Mouse (Mus musculus) midbrain, embryonic 11.5 days (tissue): ENCODE results near the gene Abcc3. TPM values are rescaled to one million over a fixed set of nuclear protein-coding genes. Genes with fewer than 3 reads are reported as not detected.

Experiments used
- ATAC-seq: fragments of 200-750 bp; cut with Nextera tagmentation; 2 replicates; pipeline ENCODE4 v1.8.0; 2017; ENCODE audit warnings: moderate TSS enrichment, moderate library complexity; ENCODE audit not compliant: low FRiP score
- DNase-seq: peaks from one replicate; pipeline ENCODE4 v3.0.0; 2015; ENCODE audit warnings: low spot score; ENCODE audit errors: missing footprints
- H3K27ac ChIP-seq: fragments of 300-500 bp; sonication (generic); 2 replicates; pipeline ENCODE4 v1.5.1; 2014; ENCODE audit warnings: low read depth, low read length
- H3K27me3 ChIP-seq: fragments of 300-500 bp; sonication (generic); 2 replicates; pipeline ENCODE4 v1.6.1; 2014; ENCODE audit warnings: mild to moderate bottlenecking, low read length, moderate library complexity, mixed read lengths; ENCODE audit not compliant: control insufficient read depth, insufficient read depth
- H3K36me3 ChIP-seq: fragments of 300-500 bp; sonication (generic); 2 replicates; pipeline ENCODE4 v1.6.1; 2014; ENCODE audit warnings: mild to moderate bottlenecking, low read length, moderate library complexity, mixed read lengths; ENCODE audit not compliant: control insufficient read depth, insufficient read depth
- H3K4me1 ChIP-seq: fragments of 300-500 bp; sonication (generic); 2 replicates; pipeline ENCODE4 v1.6.1; 2014; ENCODE audit warnings: low read length; ENCODE audit not compliant: control insufficient read depth, insufficient read depth
- H3K4me2 ChIP-seq: fragments of 300-500 bp; sonication (generic); 2 replicates; pipeline ENCODE4 v1.6.1; 2014; ENCODE audit warnings: mild to moderate bottlenecking, moderate library complexity
- H3K4me3 ChIP-seq: fragments of 300-500 bp; sonication (generic); 2 replicates; pipeline ENCODE4 v1.5.1; 2014; ENCODE audit warnings: low read depth, low read length
- H3K9ac ChIP-seq: fragments of 300-500 bp; sonication (generic); 2 replicates; pipeline ENCODE4 v1.6.1; 2014; ENCODE audit warnings: low read length
- H3K9me3 ChIP-seq: fragments of 300-500 bp; sonication (generic); 2 replicates; pipeline ENCODE4 v1.6.1; 2016; ENCODE audit warnings: low read length; ENCODE audit not compliant: control insufficient read depth
- WGBS: fragments of 180-500 bp; shearing (Covaris S2); extraction: QIAGEN DNeasy Blood & Tissue Kit; methylation state at CpG from one replicate; pipeline ENCODE4 v1.1.7; 2014; 5-methylcytosine and 5-hydroxymethylcytosine counted together
- polyA plus RNA-seq: library from polyadenylated mRNA; unstranded; fragments of >200 nt; fragmentation: Nextera tagmentation; extraction: Ambion mirVana; gene quantifications from 2 replicates; pipeline ENCODE4 v1.2.1, GENCODE M21; 2014

Abcc3 gene
- polyA plus RNA-seq, 1 experiment from 2014 or later, result 0.49 TPM

DNA sequence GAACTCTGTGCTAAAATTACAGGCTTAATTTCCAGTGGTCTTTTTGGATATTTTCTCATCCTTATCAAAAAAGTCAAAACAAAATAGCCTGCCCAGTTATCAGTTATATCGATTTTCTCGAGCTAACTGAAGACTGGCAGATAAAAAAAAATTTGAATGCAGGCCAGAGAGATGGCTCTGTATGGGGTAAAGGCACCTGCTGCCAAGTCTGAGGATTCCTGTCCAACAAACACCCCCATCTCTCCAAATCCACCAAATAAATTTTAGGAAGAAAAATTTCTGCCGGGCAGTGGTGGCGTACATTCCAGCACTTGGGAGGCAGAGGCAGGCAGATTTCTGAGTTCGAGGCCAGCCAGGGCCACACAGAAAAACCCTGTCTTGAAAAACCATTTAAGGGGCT lies 74.7 kb downstream of the Abcc3 start:
- no peak overlapping the region for H3K9ac ChIP-seq
- no peaks in the 10 kb centered on the region for H3K27me3 ChIP-seq
- no peak overlapping the region for H3K27ac ChIP-seq
- H3K4me1 ChIP-seq, result peaks cover 20% of the 10 kb centered on the region
- DNase-seq (peak; percentile 78), ATAC-seq (no peak)
- H3K4me2 ChIP-seq, result no peak overlapping the region
- H3K9me3 ChIP-seq, result no peaks in the 10 kb centered on the region
- H3K4me3 ChIP-seq, result no peak overlapping the region
- H3K36me3 ChIP-seq, result peaks cover 2% of the 10 kb centered on the region; the same call in 1 of the 2 replicates
- WGBS, result 91% methylated on average over 5 of the region's 5 CpGs

DNA sequence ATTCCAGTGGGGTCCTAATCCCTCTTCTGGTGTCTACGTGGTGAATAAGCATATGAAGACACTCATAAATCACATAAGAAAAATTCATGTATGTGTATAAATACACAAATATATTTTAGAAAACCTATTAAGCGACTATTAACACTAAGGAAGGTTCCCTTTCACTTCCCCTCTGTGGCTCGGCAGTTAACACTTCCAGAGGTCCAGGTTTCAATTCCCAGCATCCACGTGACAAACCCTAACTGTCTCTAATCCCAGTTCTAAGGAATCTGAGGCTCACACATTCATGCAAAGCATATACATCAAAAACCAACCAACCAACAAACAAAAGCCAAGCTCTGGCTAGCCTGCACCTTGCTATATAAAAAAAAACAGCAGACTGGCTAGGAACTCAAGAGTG lies 75.3 kb downstream of the Abcc3 start:
- 67% methylated on average over 4 of the region's 4 CpGs for WGBS
- Histone ChIP-seq H3K4me3 (no peak overlapping the region), H3K36me3 (peaks cover 2% of the 10 kb centered on the region; the same call in 1 of the 2 replicates), H3K4me1 (peaks cover 15% of the 10 kb centered on the region), H3K27ac (no peak overlapping the region), H3K9ac (no peak overlapping the region), H3K27me3 (no peaks in the 10 kb centered on the region), H3K9me3 (no peaks in the 10 kb centered on the region), H3K4me2 (no peak overlapping the region)
- DNase-seq, result no peak
- no peak for ATAC-seq

DNA sequence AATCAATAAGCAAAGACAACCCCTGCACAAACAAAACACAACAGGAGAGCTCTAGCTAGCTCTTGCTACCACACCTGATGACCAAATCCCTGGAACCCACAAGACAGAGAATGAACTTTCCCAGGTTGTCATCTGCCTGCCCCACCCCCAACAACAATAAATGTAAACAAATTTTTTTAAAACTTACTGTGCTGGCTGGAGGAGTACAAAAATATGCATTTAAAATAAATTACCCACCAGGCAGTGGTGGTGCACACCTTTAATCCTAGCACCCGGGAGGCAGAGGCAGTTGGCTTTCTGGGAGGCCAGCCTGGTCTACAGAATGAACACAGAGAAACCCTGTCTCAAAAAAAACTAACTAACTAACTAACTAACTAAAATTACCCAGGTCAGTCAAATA lies 75.8 kb downstream of the Abcc3 start:
- ATAC-seq (no peak), DNase-seq (no peak)
- Histone ChIP-seq H3K4me2 (no peak overlapping the region), H3K27ac (no peak overlapping the region), H3K9me3 (no peaks in the 10 kb centered on the region), H3K4me1 (peaks cover 15% of the 10 kb centered on the region), H3K4me3 (no peak overlapping the region), H3K36me3 (peaks cover 2% of the 10 kb centered on the region; the same call in 1 of the 2 replicates), H3K9ac (no peak overlapping the region), H3K27me3 (no peaks in the 10 kb centered on the region)
- 94% methylated on average over 1 of the region's 1 CpGs for WGBS

DNA sequence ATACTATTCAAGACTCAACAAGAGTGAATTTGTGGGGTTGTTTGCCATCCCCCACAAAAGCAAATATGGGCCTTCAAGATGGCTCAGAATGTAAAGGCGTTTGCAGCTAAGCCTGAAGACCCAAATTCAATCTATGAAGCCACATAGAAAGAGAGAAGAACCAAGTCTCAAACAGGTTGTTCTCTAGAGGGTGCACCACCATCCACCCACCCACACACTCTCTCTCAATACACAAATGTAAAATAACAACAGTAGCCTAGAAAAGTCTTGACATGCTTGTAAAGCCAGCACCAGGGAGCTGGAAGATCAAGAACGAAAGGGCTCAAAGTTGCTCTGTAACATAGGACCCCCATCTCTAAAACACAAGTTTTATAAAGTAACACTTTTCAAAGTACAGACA lies 76.3 kb downstream of the Abcc3 start:
- H3K9ac ChIP-seq, result no peak overlapping the region
- H3K4me3 ChIP-seq, result no peak overlapping the region
- peaks cover 15% of the 10 kb centered on the region for H3K4me1 ChIP-seq
- H3K27ac ChIP-seq, result no peak overlapping the region
- DNase-seq (no peak), ATAC-seq (no peak)
- H3K27me3 ChIP-seq, result no peaks in the 10 kb centered on the region
- no peak overlapping the region for H3K4me2 ChIP-seq
- peaks cover 2% of the 10 kb centered on the region; the same call in 1 of the 2 replicates for H3K36me3 ChIP-seq
- WGBS, result 90% methylated on average over 2 of the region's 2 CpGs
- H3K9me3 ChIP-seq, result no peaks in the 10 kb centered on the region

DNA sequence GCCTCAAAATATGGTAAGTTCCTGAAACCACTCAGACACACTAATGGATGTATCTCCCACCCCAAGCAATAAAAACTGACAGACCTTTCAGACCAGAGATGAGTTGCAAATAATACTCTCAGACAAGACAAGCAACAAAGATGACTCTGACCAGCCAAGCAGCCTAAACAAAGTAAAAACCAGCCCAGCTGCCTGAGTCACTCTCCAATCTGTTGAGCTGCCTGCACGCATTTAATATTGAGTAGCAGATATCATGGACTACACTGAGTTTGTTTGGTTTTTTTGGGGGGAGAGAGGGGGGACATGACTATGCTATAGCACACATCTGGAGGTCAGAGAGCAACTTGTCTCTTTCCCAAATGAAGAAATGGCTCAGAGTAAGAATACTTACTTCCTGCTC lies 77.5 kb downstream of the Abcc3 start:
- Histone ChIP-seq H3K4me3 (no peak overlapping the region), H3K4me1 (peaks cover 15% of the 10 kb centered on the region), H3K4me2 (no peak overlapping the region), H3K9ac (no peak overlapping the region), H3K9me3 (no peaks in the 10 kb centered on the region), H3K27me3 (no peaks in the 10 kb centered on the region), H3K27ac (no peak overlapping the region), H3K36me3 (peaks cover 2% of the 10 kb centered on the region; the same call in 1 of the 2 replicates)
- ATAC-seq (no peak), DNase-seq (peak; percentile 81)
- 77% methylated on average over 1 of the region's 1 CpGs for WGBS

DNA sequence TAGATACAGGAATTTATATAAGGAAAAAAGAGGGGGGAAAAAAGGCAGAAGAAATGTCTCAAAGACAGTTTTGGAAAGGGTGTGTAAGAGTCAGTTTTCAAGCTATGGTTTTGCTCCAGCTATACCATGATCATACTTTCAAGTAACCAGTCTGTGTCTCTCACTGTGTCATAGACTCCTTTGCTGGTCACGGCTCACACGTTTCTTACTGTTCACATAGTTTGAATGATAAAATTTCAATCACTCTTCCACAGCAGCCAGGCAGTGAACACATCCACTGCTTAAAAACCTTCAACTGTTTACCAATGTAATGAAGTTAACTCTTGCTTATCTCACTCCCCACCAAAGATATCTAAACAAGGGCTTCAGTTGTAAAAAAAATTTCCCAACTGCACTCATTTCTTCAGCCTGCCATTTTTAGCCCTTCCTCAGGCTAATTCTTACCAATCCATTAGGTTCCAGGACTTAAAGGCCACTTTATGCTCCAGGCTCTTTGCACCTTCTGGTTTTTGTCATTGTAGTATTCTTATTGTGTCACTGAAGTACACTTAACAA lies 78.6 kb downstream of the Abcc3 start:
- ATAC-seq (no peak), DNase-seq (no peak)
- H3K27ac ChIP-seq, result no peak overlapping the region
- no peak overlapping the region for H3K4me3 ChIP-seq
- no peak overlapping the region for H3K4me2 ChIP-seq
- no peak overlapping the region for H3K9ac ChIP-seq
- no peaks in the 10 kb centered on the region; the same call in 1 of the 2 replicates for H3K36me3 ChIP-seq
- WGBS, result 94% methylated on average over 2 of the region's 2 CpGs
- no peaks in the 10 kb centered on the region for H3K27me3 ChIP-seq
- H3K9me3 ChIP-seq, result no peaks in the 10 kb centered on the region
- peaks cover 9% of the 10 kb centered on the region; the same call in 1 of the 2 replicates for H3K4me1 ChIP-seq

DNA sequence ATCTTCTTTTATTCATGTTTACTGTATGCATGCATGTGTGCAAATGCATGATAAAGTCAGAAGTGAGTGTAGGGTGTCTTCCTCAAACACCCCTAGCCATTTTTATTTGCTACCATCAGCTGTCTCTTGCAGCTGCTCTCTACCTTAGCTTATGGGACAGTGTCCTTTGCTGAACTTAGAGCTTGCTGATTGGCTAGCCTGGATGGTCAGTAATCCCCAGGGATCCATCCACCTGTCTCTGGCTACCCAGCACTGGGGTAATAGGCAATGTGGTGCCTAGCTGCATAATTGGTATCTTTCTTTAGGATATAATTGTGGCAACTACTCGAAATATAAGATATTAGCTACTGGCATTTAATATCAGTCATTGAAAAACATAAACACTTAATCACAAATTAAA lies 80.1 kb downstream of the Abcc3 start:
- ATAC-seq, result no peak
- no peak overlapping the region for H3K4me2 ChIP-seq
- H3K4me1 ChIP-seq, result peaks cover 9% of the 10 kb centered on the region; the same call in 1 of the 2 replicates
- WGBS, result 80% methylated on average over 1 of the region's 1 CpGs
- no peak overlapping the region for H3K27ac ChIP-seq
- H3K9me3 ChIP-seq, result no peaks in the 10 kb centered on the region
- no peak for DNase-seq
- H3K27me3 ChIP-seq, result no peaks in the 10 kb centered on the region
- H3K9ac ChIP-seq, result no peak overlapping the region
- no peak overlapping the region for H3K4me3 ChIP-seq
- no peaks in the 10 kb centered on the region for H3K36me3 ChIP-seq

DNA sequence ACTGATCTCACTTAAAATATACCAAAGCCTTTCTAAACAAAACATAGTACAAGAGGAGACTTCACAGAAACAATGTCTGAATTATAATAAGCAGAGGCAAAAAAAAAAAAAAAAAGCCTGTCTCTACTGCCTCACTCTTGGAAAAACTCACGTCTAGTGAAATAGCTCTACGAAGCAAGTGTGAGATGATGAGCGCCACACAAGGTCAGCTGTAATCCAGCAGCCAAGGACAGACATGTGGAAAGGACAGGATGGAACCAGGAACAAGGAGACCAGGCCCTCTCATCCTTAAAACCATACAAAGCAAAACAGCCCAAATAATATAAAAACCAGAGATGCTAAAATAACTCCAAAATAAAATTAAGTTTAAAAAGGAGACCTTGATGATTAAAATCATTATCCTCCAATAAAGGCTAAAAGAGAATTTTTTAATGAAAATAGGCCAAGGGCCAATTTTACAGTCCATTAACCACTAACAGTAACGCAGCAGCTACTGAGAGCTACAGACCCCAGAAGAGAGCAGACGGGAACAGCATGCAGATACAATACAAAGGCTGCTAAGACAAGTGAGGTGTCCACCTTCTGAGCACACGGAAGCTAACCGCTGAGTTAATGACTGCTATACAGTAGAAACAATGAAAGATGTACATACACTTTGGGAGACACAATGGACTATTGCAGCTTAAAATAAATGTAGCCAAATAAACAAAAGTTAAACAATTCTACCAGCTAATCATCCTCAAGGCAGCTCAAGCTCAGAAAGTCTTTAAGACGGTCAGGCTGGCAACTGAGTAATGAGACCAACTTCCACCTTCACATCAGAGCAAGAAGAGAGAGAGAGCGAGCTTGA lies 97.6 kb downstream of the Abcc3 start:
- H3K4me2 ChIP-seq, result no peak overlapping the region
- no peaks in the 10 kb centered on the region for H3K4me1 ChIP-seq
- H3K27ac ChIP-seq, result no peak overlapping the region
- no peak overlapping the region for H3K4me3 ChIP-seq
- WGBS, result 84% methylated on average over 9 of the region's 9 CpGs
- H3K36me3 ChIP-seq, result peaks cover 42% of the 10 kb centered on the region
- H3K9ac ChIP-seq, result no peak overlapping the region
- DNase-seq (no peak), ATAC-seq (no peak)
- H3K27me3 ChIP-seq, result no peaks in the 10 kb centered on the region
- no peaks in the 10 kb centered on the region for H3K9me3 ChIP-seq
